Mouse (Mus musculus) heart, embryonic 16.5 days (tissue): ENCODE data around the gene Paqr5. TPM values are rescaled to one million over a fixed set of nuclear protein-coding genes. Genes with fewer than 3 reads are reported as not detected.
A peak's percentile ranks its signal among the peaks of the same experiment; 100 is the strongest.

Source experiments
- ATAC-seq: fragments of 200-750 bp; cut with Nextera tagmentation; replicated peaks from 2 replicates; pipeline ENCODE4 v1.8.0; 2017; ENCODE audit warnings: moderate number of reproducible peaks; ENCODE audit not compliant: insufficient read depth, low FRiP score; ENCODE audit errors: extremely low read depth
- H3K27ac ChIP-seq: fragments of 300-500 bp; sonication (generic); 2 replicates; pipeline ENCODE4 v1.5.1; 2014; ENCODE audit warnings: mild to moderate bottlenecking, low read length, control low read depth, moderate library complexity
- H3K27me3 ChIP-seq: fragments of 300-500 bp; sonication (generic); 2 replicates; pipeline ENCODE4 v1.6.1; 2014; ENCODE audit warnings: low read length, mixed read lengths; ENCODE audit not compliant: control insufficient read depth, insufficient read depth
- H3K36me3 ChIP-seq: fragments of 300-500 bp; sonication (generic); 2 replicates; pipeline ENCODE4 v1.6.1; 2014; ENCODE audit not compliant: control insufficient read depth, insufficient read depth
- H3K4me1 ChIP-seq: fragments of 300-500 bp; sonication (generic); 2 replicates; pipeline ENCODE4 v1.6.1; 2014; ENCODE audit warnings: low read length, mixed read lengths; ENCODE audit not compliant: control insufficient read depth, insufficient read depth
- H3K4me2 ChIP-seq: fragments of 300-500 bp; sonication (generic); 2 replicates; pipeline ENCODE4 v1.6.1; 2014; ENCODE audit warnings: low read depth, mild to moderate bottlenecking, control low read depth, low read length
- H3K4me3 ChIP-seq: fragments of 300-500 bp; sonication (generic); 2 replicates; pipeline ENCODE4 v1.5.1; 2014; ENCODE audit warnings: mild to moderate bottlenecking, control low read depth, low read length
- H3K9ac ChIP-seq: fragments of 300-500 bp; sonication (generic); 2 replicates; pipeline ENCODE4 v1.6.1; 2014; ENCODE audit warnings: low read length, control low read depth
- H3K9me3 ChIP-seq: fragments of 300-500 bp; sonication (generic); replicated peaks from 2 replicates; pipeline ENCODE4 v1.6.1; 2016; ENCODE audit warnings: low read length; ENCODE audit not compliant: control insufficient read depth
- WGBS: fragments of 180-500 bp; shearing (Covaris S2); extraction: QIAGEN DNeasy Blood & Tissue Kit; methylation state at CpG from one replicate; pipeline ENCODE4 v1.1.7; 2014; 5-methylcytosine and 5-hydroxymethylcytosine counted together
- polyA plus RNA-seq: library from polyadenylated mRNA; unstranded; fragments of >200 nt; fragmentation: Nextera tagmentation; extraction: Ambion mirVana; gene quantifications from 2 replicates; pipeline ENCODE4 v1.2.1, GENCODE M21; 2015

The Paqr5 gene
- polyA plus RNA-seq, 1 experiment from 2014 or later: 1.3 TPM

- no peak overlapping the region for H3K4me2 ChIP-seq
- H3K4me3 ChIP-seq: no peak overlapping the region
- no peak for ATAC-seq
- no peak overlapping the region for H3K9ac ChIP-seq
- no peaks in the 10 kb centered on the region for H3K4me1 ChIP-seq
- no peaks in the 10 kb centered on the region for H3K36me3 ChIP-seq
- H3K27ac ChIP-seq: no peak overlapping the region
- no peaks in the 10 kb centered on the region for H3K9me3 ChIP-seq
- no peaks in the 10 kb centered on the region for H3K27me3 ChIP-seq
Measured at GRCm38 (mm10) chr9:61954707-61955106, 71.9 kb downstream of the Paqr5 start.

DNA sequence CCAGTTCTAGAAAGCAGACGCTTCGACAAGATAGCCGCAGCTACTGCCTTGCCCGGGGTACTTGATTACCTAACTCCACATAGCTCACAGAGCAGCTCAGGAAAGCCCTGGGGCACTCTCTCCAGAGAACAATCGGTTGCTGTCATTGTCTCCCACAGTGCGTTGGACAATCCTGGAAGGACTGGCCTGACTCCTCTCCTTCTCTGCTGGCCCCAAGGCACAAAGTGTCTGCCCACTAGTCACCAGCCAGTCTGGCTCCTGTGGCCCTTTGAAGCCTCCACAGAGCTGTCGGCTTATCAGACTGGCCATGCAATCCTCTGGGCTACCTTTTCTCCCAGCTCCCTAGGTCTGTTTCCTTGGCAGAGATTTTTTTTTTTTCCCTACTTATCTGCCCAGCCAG lies 74.4 kb downstream of the Paqr5 start:
- no peak overlapping the region for H3K27ac ChIP-seq
- 46% methylated on average over 7 of the region's 7 CpGs for WGBS
- no peaks in the 10 kb centered on the region for H3K27me3 ChIP-seq
- H3K4me1 ChIP-seq: peaks cover 5% of the 10 kb centered on the region
- no peaks in the 10 kb centered on the region for H3K36me3 ChIP-seq
- no peaks in the 10 kb centered on the region for H3K9me3 ChIP-seq
- H3K9ac ChIP-seq: no peak overlapping the region
- ATAC-seq: no peak
- H3K4me2 ChIP-seq: no peak overlapping the region
- no peak overlapping the region for H3K4me3 ChIP-seq

- Histone ChIP-seq H3K9me3 (no peaks in the 10 kb centered on the region), H3K27ac (no peak overlapping the region; the same call in 1 of the 2 replicates), H3K36me3 (peaks cover 4% of the 10 kb centered on the region), H3K9ac (peak overlapping the region; percentile 51), H3K27me3 (no peaks in the 10 kb centered on the region), H3K4me2 (peak overlapping the region; percentile 97), H3K4me3 (peak overlapping the region; percentile 81), H3K4me1 (peaks cover 5% of the 10 kb centered on the region)
- ATAC-seq: peak; percentile 69
- WGBS: 7% methylated on average over 24 of the region's 24 CpGs
Measured at GRCm38 (mm10) chr9:61947402-61948346, 79.0 kb downstream of the Paqr5 start.

DNA sequence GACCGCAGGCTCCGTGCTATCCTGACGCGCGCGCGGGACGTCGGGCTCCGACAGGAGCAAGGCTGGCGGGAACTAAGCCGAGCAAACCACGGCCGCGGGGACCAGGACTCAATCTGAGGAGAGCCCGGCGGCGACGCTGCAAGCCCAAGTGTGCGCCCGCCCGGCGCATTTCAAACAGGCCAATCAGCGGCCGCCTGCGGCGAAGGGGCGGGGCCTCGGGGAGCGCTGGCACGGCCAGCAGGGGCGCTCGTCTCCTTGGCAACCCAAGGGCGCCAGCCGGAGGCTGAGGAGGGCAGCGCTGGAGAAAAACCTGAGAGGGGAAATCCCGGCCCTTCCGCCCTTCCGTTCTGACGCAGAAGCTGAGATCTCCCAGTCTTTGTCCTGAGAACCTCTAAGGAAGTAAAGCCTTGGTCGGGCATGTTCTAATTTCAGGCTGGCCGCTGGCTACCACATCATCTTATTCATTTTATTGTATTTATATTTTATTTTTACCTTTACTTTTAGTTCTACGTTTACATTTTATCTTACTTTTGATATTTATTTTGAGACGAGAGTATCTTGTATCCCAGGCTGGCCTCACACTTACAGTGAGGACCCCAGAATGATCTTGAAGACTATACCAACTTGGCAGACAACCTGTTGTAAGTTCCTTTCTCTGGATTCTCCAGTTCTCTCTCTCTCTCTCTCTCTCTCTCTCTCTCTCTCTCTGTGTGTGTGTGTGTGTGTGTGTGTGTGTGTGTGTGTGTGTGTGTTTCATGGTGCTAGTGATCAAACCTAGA lies 79.8 kb downstream of the Paqr5 start, which contains the start of gene Kif23:
Gene Kif23 (minus strand): TSS at position 152 of the 779 bp plus-strand sequence.
- ATAC-seq: peak; percentile 98
- Histone ChIP-seq H3K4me3 (peak within 1 kb of the TSS; percentile 81), H3K27me3 (no peaks in the 10 kb centered on the region), H3K9ac (peak within 1 kb of the TSS; percentile 83), H3K4me2 (peak within 1 kb of the TSS; percentile 97), H3K4me1 (peaks cover 5% of the 10 kb centered on the region), H3K27ac (peak within 1 kb of the TSS; percentile 49), H3K36me3 (peaks cover 9% of the 10 kb centered on the region), H3K9me3 (no peaks in the 10 kb centered on the region)
- under 1% methylated on average over 44 of the region's 44 CpGs for WGBS

DNA sequence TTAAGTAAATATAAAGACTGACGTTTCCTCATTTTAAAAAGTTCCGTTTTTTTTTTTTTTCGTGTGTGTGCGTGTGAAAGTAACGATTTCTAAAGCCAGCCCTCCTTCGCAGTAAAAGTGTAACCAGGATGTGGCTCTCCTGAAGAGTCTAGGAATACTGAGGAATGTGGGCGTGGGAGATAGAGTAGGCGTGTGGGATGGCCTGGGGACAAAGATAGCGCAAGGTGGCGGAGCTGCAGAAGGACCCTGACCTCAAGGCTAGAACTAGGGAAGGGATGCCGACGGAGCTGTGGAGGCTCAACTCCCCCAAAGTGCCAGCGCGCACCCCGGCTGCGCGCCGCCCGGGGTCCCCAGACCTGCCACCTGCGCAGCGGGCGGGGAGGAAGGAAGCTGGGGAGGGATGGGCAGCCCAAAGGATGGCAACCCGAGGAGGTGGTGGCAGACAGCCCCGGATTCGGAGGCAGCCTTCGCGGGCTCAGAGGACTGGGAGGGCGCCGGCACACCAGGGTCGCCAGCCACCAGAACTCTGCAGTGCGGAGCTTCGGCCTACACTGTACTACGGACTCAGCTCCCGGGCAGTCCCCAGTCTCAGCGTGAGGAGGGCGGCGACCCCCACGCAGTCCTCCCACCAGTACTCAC lies 80.6 kb downstream of the Paqr5 start:
- no peaks in the 10 kb centered on the region for H3K27me3 ChIP-seq
- under 1% methylated on average over 38 of the region's 38 CpGs for WGBS
- ATAC-seq: peak; percentile 49
- peaks cover 11% of the 10 kb centered on the region for H3K4me1 ChIP-seq
- peak overlapping the region; percentile 49 for H3K27ac ChIP-seq
- peak overlapping the region; percentile 97 for H3K4me2 ChIP-seq
- peaks cover 9% of the 10 kb centered on the region for H3K36me3 ChIP-seq
- H3K9me3 ChIP-seq: no peaks in the 10 kb centered on the region
- H3K9ac ChIP-seq: peak overlapping the region; percentile 83
- peak overlapping the region; percentile 81 for H3K4me3 ChIP-seq

DNA sequence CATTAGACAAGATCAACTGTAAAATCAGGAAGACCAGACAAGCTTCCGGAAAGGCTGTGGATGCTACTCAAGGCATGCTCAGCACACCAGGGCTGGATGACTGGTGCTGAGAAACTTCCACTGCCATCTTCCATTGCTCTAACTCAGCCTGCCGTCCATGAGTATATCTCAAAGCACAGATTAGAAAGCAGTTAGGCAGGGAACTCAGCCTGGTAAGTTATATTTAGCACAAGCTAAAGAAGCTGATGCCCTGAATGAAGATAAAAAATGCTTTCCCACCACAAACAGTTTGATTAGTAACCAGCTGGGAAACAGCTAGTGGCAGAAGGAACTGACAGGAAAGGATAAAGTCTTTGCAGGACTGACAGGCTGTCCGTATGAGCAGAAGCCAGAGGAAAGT lies 85.6 kb downstream of the Paqr5 start:
- ATAC-seq: 0 out of 2 replicates have a peak, but pooled peaks have one; percentile 28
- peaks cover 45% of the 10 kb centered on the region for H3K36me3 ChIP-seq

DNA sequence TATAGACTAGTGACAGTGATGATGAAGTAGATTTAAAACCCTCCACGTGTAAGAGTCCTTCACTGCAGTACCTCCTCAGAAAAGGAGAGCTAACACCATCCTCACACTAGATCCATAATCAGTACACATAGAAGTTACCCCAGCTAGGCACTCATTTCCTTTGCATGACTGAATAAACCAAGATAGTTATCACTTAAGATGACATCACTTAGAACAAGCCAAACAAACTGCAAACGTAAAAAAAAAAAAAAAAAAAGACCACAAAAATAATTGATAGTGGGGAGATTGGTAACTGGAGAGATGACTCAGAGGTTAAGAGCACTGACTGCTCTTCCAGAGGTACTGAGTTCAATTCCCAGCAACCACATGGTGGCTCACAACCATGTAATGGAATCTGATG lies 93.3 kb downstream of the Paqr5 start:
- peaks cover 71% of the 10 kb centered on the region for H3K36me3 ChIP-seq
- no peaks in the 10 kb centered on the region for H3K4me1 ChIP-seq
- WGBS: 74% methylated on average over 2 of the region's 2 CpGs
- H3K9ac ChIP-seq: no peak overlapping the region
- H3K27me3 ChIP-seq: no peaks in the 10 kb centered on the region
- no peaks in the 10 kb centered on the region for H3K9me3 ChIP-seq
- H3K4me2 ChIP-seq: no peak overlapping the region
- no peak overlapping the region for H3K4me3 ChIP-seq
- ATAC-seq: no peak
- H3K27ac ChIP-seq: no peak overlapping the region

More for the DNA sequence above, 85.6 kb downstream of the Paqr5 start:
- Histone ChIP-seq H3K4me3 (no peak overlapping the region), H3K9ac (0 out of 2 replicates have a peak overlapping the region, but pooled peaks have one; percentile 6), H3K4me2 (peak overlapping the region; percentile 4; the same call in 1 of the 2 replicates), H3K27ac (peak overlapping the region; percentile 65), H3K27me3 (no peaks in the 10 kb centered on the region), H3K9me3 (no peaks in the 10 kb centered on the region), H3K4me1 (peaks cover 9% of the 10 kb centered on the region)
- 36% methylated on average over 3 of the region's 3 CpGs for WGBS

DNA sequence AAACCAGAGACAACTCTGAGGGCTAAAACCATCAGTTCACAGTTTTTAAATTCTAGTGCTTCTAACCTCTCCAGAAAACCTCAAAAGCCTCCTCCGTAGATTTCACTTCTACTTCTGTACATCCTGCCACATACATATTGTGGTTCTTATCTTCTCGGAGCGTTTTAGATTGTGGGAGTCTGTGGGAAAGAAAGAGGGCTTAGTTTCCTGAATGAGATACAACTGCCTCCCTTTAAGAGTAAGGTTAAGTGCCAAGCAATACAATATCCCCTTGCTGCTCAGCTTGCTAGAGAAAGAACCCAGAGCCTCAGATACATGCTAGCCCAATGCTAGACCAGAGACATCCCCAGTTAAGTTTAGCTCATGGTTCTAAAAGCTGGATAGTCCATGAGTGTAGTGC lies 94.6 kb downstream of the Paqr5 start:
- H3K9ac ChIP-seq: no peak overlapping the region
- no peak overlapping the region for H3K4me3 ChIP-seq
- no peak for ATAC-seq
- H3K4me1 ChIP-seq: no peaks in the 10 kb centered on the region
- no peaks in the 10 kb centered on the region for H3K27me3 ChIP-seq
- H3K4me2 ChIP-seq: no peak overlapping the region
- no peak overlapping the region for H3K27ac ChIP-seq
- 56% methylated on average over 3 of the region's 3 CpGs for WGBS
- peaks cover 66% of the 10 kb centered on the region for H3K36me3 ChIP-seq
- H3K9me3 ChIP-seq: no peaks in the 10 kb centered on the region
